Mouse (Mus musculus) embryonic fibroblast, embryonic 13.5 days (primary cell): ENCODE measurements around the gene Heg1.

ENCODE experiments used
- CTCF ChIP-seq: IDR thresholded peaks from 2 replicates; pipeline ENCODE4 v1.5.1; 2011; ENCODE audit warnings: mild to moderate bottlenecking, control low read depth, low read length, moderate library complexity, borderline replicate concordance; ENCODE audit not compliant: insufficient read depth
- POLR2A ChIP-seq: IDR thresholded peaks from 2 replicates; pipeline ENCODE4 v1.6.1; 2011; ENCODE audit warnings: low read depth, mild to moderate bottlenecking, control low read depth, low read length, moderate library complexity

DNA sequence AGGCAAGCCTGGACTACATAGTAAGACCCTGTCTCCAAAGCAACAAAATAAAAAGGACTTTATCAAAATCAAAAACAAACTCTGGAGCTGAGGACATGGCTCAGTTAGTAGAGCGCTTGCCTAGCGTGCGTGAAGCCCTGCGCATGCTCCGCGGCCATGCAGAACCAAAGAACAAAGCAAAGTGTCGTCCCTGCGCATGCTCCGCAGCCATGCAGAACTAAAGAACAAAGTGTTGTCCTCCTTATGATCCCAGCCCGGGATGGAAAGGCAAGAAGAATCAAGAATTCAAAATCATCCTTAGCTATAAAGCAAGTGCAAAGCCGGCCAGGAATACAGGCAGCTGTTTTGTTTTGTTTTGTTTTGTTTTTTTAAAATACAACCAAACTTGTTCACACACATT, 76.8 kb downstream of the Heg1 start:
- TF ChIP-seq CTCF (no peak), POLR2A (no peak)
